Mouse (Mus musculus): Measurements from ENCODE around the gene Gpbar1.
"Not testable (repeated sequence)": the region's sequence is repeated elsewhere in the genome, so short reads cannot be mapped to it uniquely, and the experiment has no call there.

Gpbar1 gene

GRCm38 (mm10) chr1:74297269-74297668 is 18.9 kb downstream of the Gpbar1 start:
- DNase-seq: no peak

GRCm38 (mm10) chr1:74298157-74298750 is 19.9 kb downstream of the Gpbar1 start:
- no peak for DNase-seq

DNA sequence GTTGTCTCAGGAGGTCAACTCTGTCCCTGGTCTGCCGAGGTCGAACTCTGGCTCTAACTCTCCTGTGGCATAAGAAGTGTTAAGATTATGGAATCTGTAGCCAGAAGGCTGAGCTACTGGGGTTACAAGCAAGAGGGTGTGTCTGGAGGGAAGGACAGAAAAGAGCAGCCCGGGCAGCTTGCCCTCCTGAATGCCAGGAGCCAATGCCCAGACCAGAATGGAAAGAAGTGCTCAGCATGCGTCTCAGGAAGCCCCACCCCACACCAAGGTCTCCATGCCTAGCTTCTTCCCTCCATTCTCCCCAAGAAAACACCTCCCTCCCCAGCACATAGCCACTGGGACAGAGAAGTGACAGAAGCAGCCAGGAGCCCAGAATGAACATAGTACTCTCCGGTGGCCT is 20.6 kb downstream of the Gpbar1 start:
- no peak for DNase-seq

DNA sequence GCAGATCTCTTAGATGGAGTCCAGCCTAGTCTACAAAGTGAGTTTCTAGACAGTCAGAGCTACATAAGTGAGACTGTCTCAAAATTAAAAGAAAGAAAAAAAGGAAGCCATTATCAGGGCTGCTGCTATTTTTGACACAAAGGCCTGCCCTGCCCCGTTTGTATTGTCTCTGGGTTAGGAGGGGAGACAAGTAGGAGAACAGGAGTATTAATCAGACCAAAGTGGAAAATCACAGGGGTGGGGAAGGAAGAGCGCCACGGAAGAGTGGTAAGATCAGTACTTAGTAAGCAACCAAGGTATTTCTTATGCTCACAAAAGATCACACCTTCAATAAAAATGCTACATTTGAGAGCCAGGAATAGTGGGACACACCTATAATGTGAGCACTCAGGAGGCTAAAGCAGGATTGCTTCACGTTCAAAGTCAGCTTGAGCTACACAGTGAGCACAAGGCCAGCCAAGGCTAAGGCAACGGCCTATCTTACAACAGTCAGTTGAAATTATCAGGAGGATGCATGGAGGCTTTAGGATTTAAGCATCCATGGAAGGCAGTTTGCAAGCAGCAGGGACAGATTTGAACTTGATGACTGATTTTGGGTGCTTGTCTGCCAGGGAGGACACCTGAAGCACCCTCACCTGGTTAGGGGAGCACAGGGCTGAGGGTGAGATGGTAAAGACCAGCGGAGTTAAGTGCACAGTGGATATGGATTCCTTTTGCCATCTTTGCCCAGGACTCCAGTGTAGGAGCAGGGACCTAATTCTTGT is 22.2 kb downstream of the Gpbar1 start:
- DNase-seq: no peak

DNA sequence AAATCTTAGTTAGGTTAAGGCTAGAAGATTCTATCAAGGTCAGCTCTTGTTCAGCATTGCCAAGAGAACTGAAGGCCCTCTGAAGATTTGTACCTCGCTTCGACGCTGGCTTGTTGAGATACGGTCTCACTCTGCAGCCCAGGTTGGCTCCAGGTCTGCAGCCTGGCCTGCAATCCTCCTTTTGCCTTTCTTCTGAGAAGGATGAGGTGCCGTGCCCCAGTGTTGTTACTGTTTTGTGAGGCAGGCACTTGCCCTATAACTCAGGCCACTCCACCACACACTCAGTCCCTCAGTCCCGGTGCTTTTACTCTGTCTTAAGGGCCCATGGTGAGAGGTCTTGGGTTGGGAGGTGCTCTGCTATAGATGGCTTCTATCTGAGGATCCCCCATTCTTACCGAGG is 23.9 kb downstream of the Gpbar1 start:
- DNase-seq: no peak

DNA sequence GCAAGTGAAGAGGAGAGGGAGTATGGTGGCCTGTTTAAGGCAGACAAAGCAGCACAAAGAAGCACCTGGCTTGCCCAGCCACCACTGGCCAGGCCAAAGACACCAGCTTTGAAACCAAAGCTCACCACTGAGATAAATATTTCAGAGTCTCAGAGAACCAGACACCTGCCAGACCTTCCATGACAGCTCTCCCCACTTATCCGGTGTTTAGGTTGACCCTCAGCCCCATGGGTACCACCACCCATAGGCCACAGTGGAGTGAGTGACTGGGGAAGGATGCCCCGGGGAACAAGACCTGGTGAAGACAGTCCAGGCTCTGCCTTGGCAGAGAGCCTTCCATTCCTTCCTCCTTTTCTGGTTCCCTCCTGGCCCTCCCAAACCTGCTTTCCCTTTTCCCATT is 24.5 kb downstream of the Gpbar1 start:
- no peak for DNase-seq

DNA sequence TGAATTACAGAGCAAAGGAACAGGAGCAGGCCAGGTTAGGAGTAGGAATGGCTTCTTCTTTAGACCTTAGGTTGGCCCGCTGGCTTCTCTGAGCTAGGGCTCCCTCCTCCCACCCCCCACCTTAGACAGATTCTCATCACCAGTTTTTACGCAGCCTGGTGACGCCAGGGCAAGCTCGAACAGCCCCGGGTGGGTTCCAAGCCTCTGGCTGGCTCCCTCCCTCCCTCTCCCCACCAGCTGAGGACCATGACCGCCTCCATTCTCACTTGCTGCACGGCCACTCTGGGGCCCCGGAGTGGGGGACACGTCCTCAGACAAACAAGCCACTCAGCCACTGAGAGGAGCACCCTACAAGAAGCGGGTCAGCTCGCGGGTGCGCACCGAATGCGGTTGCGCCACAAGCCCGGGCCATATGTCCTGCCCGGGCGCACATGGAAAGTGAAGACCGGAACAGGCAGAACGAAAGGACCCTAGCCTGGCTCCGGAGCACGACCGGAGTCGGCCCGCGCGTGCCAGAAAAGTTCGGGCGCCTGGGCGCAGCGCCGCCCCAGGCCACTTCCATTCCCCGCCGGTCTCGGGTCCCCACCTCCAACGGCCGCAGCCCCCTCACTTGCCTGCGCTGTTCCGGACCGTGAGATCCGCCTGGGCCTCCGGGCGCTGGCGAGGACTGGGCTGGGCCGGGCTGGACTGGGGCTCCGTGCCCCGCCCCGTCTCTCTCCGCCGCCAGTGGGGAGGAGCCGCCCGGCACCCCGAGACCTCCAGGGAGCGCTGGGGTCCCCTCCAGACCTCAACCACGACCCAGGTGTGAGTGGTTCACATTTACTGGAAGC is 25.4 kb downstream of the Gpbar1 start:
- DNase-seq: peak; percentile 73

DNA sequence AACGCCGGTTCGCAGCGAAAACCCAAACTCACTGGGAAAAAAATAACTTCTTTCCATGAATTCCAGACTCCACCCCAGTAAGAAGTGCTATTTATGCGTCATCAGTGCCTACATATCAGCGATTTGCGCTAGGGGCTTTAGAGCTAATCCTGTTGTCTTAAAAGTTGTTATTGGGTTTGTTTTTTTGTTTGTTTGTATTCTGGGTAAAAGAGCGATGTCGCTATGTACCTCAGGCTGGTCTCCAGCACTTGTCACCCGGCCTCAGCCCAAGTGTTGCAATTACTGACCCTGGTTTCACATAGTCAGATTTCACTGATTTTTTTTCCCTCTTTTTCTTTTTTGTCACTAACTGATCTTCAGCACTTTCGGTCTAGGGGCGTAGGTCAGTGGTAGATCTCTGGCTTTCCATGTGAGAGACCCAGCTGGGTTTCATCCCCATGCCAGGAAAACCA is 26.0 kb downstream of the Gpbar1 start:
- DNase-seq: no peak

DNA sequence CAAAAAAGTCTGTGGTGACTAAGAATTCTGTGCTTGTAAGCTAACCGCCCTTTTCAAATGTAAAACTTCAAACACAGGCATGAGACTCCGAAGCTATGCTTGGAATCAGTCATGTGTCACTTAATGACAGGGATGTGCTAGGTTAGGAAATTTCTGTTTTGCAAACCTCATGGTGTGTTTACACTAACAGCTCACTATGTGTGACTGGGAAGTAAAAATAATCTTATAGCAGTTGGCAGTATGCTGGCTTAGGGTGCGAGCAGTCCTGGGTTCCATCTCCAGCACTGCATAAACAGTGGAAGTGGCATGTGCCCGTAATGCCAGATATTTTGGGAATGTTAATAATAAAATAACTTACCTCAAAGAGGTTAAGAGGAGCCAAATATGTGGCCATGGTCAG is 26.6 kb downstream of the Gpbar1 start:
- DNase-seq: no peak

GRCm38 (mm10) chr1:74305522-74305921 is 27.2 kb downstream of the Gpbar1 start, which contains the start of gene Tmbim1:
TSS of gene Tmbim1 (minus strand) at chr1:74305622.
- DNase-seq: no peak

DNA sequence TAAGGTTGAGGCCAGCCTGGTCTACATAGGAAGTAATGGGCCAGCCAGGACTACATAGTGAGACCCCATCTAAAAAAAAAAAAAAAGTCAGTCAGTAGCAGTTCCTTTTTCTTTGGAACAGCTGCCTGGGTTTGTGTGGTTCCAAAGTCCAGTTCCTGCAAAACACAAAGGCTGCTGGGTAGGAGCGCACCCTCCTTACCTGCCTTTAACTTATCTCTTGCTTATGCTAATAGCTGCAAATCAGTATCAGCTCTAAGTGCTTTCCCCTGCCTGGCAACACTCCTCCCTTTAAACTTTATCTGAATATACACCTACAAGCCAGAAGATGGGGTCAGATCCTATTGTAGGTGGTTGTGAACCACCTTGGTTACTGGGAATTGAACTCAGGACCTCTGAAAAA is 28.8 kb downstream of the Gpbar1 start:
- DNase-seq: no peak

- no peak for DNase-seq
Measured at GRCm38 (mm10) chr1:74308001-74308964, 29.9 kb downstream of the Gpbar1 start.

DNA sequence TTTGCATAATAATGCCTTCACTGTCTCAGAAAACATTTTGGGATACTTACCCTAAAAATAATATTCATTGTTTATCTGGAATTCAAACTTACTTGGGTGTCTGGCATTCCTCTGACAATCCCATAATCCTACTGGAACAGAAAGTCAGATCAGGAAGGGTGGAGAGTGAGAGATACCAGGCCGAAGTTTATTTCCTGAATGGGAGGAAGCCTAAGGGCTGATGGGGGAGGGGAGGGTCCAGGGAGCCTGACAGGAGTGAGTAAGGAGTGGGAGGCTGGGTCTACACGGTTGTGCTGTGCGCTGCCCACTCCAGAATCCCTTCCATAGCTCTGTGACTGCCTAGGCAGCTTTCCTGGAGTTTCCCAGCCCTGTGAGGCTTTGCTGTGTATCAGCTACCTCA is 31.4 kb downstream of the Gpbar1 start:
- DNase-seq: no peak

DNA sequence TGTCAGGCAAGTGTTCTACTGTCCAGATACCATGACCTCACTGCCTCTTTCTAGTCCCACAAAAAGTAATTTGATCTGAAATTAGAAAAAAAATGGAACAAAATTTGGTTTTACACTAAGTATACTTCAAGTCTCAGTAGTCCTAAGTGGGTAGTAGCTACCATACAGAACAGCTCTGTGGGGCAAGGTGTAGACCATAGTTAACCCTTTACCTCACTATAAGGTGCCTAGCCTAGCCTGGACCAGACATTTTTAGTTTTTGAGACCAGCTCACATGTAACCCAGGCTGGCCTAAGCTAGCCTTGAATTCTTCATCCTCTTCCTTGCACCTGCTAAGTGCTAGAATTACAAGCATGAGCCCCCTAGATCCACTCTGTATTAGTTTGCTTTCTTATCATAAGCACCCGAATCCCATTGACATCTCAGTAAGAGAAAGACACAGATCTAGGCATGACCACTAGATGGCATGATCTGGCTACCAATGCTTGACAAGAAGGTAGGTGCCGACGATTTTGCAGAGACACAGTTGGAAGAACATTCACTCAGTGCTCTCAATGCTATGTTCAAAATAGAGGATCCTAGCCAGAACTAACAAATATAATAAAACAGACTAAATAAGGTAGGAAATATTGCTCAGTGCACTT is 34.8 kb downstream of the Gpbar1 start:
- peak; percentile 60 for DNase-seq

DNA sequence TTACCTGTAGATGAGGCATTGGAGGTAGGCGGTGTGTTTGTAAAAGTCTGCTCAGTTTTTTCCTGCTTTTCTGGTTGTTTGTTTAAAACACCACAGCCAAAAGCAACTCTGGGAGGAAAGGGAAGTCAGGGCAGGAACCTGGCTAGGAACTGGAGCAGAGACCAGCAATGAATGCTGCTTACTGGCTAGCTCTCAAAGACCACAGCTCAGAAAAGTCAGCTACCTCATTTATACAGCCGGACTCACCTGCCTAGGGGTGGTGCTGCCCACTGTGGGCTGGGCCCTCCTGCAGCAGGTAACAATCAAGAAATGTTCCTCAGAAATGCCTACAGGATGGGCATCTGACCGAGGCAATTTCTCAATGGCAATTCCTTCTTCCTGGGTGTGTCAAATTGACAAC is 36.4 kb downstream of the Gpbar1 start:
- DNase-seq: no peak

- no peak for DNase-seq
Measured at GRCm38 (mm10) chr1:74316114-74316827, 37.9 kb downstream of the Gpbar1 start.

DNA sequence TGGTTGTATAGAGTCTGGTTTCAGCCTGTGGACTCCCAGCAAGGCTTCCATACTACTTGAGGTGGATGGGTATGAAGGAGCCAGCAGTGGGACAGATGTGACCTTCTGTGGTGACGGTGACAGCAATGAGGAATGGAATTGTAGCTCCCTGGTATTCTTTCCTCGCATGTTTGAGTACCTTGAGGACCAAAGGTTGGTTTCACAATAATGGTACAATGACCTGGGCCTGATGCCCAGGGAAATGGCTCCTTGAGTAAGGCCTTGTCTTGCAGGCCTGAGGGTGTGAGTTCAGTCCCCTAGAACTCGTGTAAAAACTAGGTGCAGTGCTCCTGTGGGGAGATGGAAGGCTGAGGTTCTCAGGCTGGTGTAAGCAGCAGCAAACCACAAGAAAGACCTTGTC is 40.4 kb downstream of the Gpbar1 start:
- no peak for DNase-seq

- no peak for DNase-seq
Measured at GRCm38 (mm10) chr1:74321396-74321795, 43.0 kb downstream of the Gpbar1 start.

DNA sequence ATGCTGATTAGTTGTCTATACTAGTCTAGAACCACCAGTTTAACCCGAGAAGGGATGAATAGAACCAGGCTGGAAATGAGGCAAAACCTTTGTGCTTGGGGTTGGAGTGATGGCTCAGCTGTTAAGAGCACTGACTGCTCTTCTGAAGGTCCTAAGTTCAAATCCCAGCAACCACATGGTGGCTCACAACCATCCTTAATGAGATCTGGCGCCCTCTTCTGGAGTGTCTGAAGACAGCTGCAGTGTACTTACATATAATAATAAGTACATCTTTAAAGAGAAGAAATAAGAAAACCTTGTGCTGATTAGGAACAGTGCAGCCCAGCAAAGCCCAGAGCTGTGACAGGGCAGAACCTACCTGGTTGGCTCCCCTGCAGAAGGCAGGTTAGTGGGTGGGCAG is 48.6 kb downstream of the Gpbar1 start:
- DNase-seq: not testable (repeated sequence)
